Mouse (Mus musculus) small intestine, adult 2 months (tissue): ENCODE measurements around the gene Gpx6. TPM values are rescaled to one million over a fixed set of nuclear protein-coding genes. Genes with fewer than 3 reads are reported as not detected.
A peak's percentile ranks its signal among the peaks of the same experiment; 100 is the strongest.

Experiments used
- H3K27ac ChIP-seq: fragments of 200-500 bp; 2 replicates; pipeline ENCODE4 v1.5.1; 2012; ENCODE audit warnings: low read depth, low read length, control low read depth, inconsistent platforms; ENCODE audit not compliant: insufficient read depth
- H3K27me3 ChIP-seq: fragments of 200-500 bp; 2 replicates; pipeline ENCODE4 v1.6.1; 2012; ENCODE audit warnings: mild to moderate bottlenecking, moderate library complexity, low read length, inconsistent platforms; ENCODE audit not compliant: control insufficient read depth, insufficient read depth
- H3K36me3 ChIP-seq: fragments of 200-500 bp; 2 replicates; pipeline ENCODE4 v1.6.1; 2012; ENCODE audit warnings: mild to moderate bottlenecking, low read length, control low read depth, inconsistent platforms; ENCODE audit not compliant: control insufficient read depth, insufficient read depth
- H3K4me1 ChIP-seq: fragments of 200-500 bp; 2 replicates; pipeline ENCODE4 v1.6.1; 2012; ENCODE audit warnings: low read length, inconsistent platforms, mixed read lengths; ENCODE audit not compliant: control insufficient read depth, insufficient read depth, insufficient read length
- H3K4me3 ChIP-seq: fragments of 200-500 bp; 2 replicates; pipeline ENCODE4 v1.5.1; 2012; ENCODE audit warnings: low read depth, mild to moderate bottlenecking, control low read depth, inconsistent platforms, low read length, moderate library complexity
- CTCF ChIP-seq: fragments of 200-500 bp; IDR thresholded peaks from 2 replicates; pipeline ENCODE4 v1.5.1; 2012; ENCODE audit warnings: low read depth, mild to moderate bottlenecking, control low read depth, inconsistent platforms, low read length, moderate library complexity, mixed read lengths; ENCODE audit not compliant: insufficient replicate concordance, insufficient read length; ENCODE audit errors: extremely low read depth
- POLR2A ChIP-seq: fragments of 200-500 bp; IDR thresholded peaks from 2 replicates; pipeline ENCODE4 v1.6.1; 2012; ENCODE audit warnings: low read depth, mild to moderate bottlenecking, control low read depth, inconsistent platforms, low read length, moderate library complexity
- WGBS: fragments of 180-500 bp; shearing (Covaris S2); methylation state at CpG from one replicate; pipeline ENCODE4 v1.1.7; 2018; 5-methylcytosine and 5-hydroxymethylcytosine counted together
- polyA plus RNA-seq: library from polyadenylated mRNA; depleted of rRNA; stranded (reverse); fragments of >200 nt; gene quantifications from 2 replicates; pipeline ENCODE4 v1.2.3, GENCODE M21; 2012; rRNA removed

The Gpx6 gene
- not detected in 2 replicates for polyA plus RNA-seq

GRCm38 (mm10) chr13:21311926-21312325 is at the start of gene Gpx6:
TSS of gene Gpx6 (plus strand) at chr13:21312125.
- Histone ChIP-seq H3K27me3 (no peaks in the 10 kb centered on the region), H3K27ac (no peak within 1 kb of the TSS), H3K4me1 (no peaks in the 10 kb centered on the region), H3K36me3 (no peaks in the 10 kb centered on the region), H3K4me3 (no peak within 1 kb of the TSS)
- no peak for TF ChIP-seq POLR2A
- TF ChIP-seq CTCF, result no peak
- WGBS, result 31% methylated on average over 3 of the region's 3 CpGs

GRCm38 (mm10) chr13:21262787-21263461 is 49.0 kb upstream of the Gpx6 start:
- Histone ChIP-seq H3K4me3 (no peak overlapping the region), H3K4me1 (peaks cover 7% of the 10 kb centered on the region; the same call in 1 of the 2 replicates), H3K27me3 (0 out of 2 replicates have a peak, but pooled peaks cover 8% of the 10 kb centered on the region), H3K27ac (no peak overlapping the region), H3K36me3 (no peaks in the 10 kb centered on the region)
- TF ChIP-seq POLR2A (no peak), CTCF (no peak)
- 17% methylated on average over 4 of the region's 4 CpGs for WGBS

GRCm38 (mm10) chr13:21263910-21264309 is 48.0 kb upstream of the Gpx6 start:
- Histone ChIP-seq H3K27ac (no peak overlapping the region), H3K4me1 (peaks cover 7% of the 10 kb centered on the region; the same call in 1 of the 2 replicates), H3K36me3 (no peaks in the 10 kb centered on the region), H3K27me3 (0 out of 2 replicates have a peak, but pooled peaks cover 7% of the 10 kb centered on the region), H3K4me3 (peak overlapping the region; percentile 26; the same call in 1 of the 2 replicates)
- no peak for TF ChIP-seq POLR2A
- TF ChIP-seq CTCF, result no peak
- 9% methylated on average over 11 of the region's 11 CpGs for WGBS

- Histone ChIP-seq H3K36me3 (no peaks in the 10 kb centered on the region), H3K27me3 (0 out of 2 replicates have a peak, but pooled peaks cover 2% of the 10 kb centered on the region), H3K4me3 (no peak overlapping the region), H3K27ac (no peak overlapping the region), H3K4me1 (peaks cover 7% of the 10 kb centered on the region; the same call in 1 of the 2 replicates)
- TF ChIP-seq POLR2A (no peak), CTCF (no peak)
- 14% methylated on average over 11 of the region's 11 CpGs for WGBS
These were observed 47.6 kb upstream of the Gpx6 start for GRCm38 (mm10) chr13:21264366-21264765.

- no peaks in the 10 kb centered on the region for H3K27me3 ChIP-seq
- no peak for TF ChIP-seq POLR2A
- TF ChIP-seq CTCF, result no peak
- H3K27ac ChIP-seq, result no peak overlapping the region
- no peaks in the 10 kb centered on the region for H3K36me3 ChIP-seq
- H3K4me3 ChIP-seq, result no peak overlapping the region
- peaks cover 7% of the 10 kb centered on the region; the same call in 1 of the 2 replicates for H3K4me1 ChIP-seq
- WGBS, result 86% methylated on average over 2 of the region's 2 CpGs
These were observed 46.2 kb upstream of the Gpx6 start for GRCm38 (mm10) chr13:21265736-21266135.

GRCm38 (mm10) chr13:21267541-21267940 is 44.4 kb upstream of the Gpx6 start:
- H3K36me3 ChIP-seq, result no peaks in the 10 kb centered on the region
- H3K27me3 ChIP-seq, result no peaks in the 10 kb centered on the region
- 75% methylated on average over 4 of the region's 4 CpGs for WGBS
- H3K4me1 ChIP-seq, result peaks cover 7% of the 10 kb centered on the region; the same call in 1 of the 2 replicates
- TF ChIP-seq POLR2A, result no peak
- no peak for TF ChIP-seq CTCF
- no peak overlapping the region for H3K4me3 ChIP-seq
- H3K27ac ChIP-seq, result no peak overlapping the region

- Histone ChIP-seq H3K4me1 (peaks cover 5% of the 10 kb centered on the region; the same call in 1 of the 2 replicates), H3K36me3 (no peaks in the 10 kb centered on the region), H3K27me3 (no peaks in the 10 kb centered on the region), H3K27ac (no peak overlapping the region), H3K4me3 (no peak overlapping the region)
- 7% methylated on average over 1 of the region's 1 CpGs for WGBS
- TF ChIP-seq POLR2A, result no peak
- no peak for TF ChIP-seq CTCF
These were observed 43.7 kb upstream of the Gpx6 start for GRCm38 (mm10) chr13:21268262-21268661.
